9 mouse cellular contexts compared by ENCODE assay signal in the genomic region with DNA sequence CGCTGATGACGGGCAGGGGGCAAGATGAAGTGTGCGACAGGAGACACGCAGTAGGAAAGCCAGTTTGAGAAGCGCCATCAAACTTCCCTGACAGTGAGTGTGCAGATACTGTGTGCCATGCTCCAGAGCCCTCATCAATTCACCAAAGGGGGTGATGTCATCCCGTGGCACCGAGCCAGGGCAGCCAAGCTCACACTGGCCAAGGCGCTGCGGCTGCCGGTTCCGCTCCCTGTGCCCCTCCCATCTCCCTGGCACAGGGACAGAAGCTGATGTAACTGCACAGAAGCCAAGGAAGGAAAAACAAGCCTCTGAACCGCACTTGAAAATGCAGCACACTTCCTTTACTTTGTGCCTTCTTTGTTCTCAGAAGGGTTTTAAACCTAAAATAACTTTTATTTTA. TPM values are rescaled to one million over a fixed set of nuclear protein-coding genes. Genes with fewer than 3 reads are reported as not detected.
A peak's percentile ranks its signal among the peaks of the same experiment; 100 is the strongest.
DNase-seq lines count a peak whose midpoint lies in the region; ATAC-seq and TF ChIP-seq lines count a peak whose summit lies in the region.
"Had no signal": no experiment of that assay in that cellular context is flagged by ENCODE, and none has a peak within 500 bp of the region (broad histone marks: within the 10 kb centered on the region; RNA-seq: fewer than 3 reads in every experiment).

No protein-coding gene starts in this region.

- peak; percentile 96 for DNase-seq in Patski (ENCODE audit: low read depth, low spot score)
- peak; percentile 99 to 100 for DNase-seq in cerebellum, adult 2 months
- peak; percentile 99 for DNase-seq in gastrocnemius, adult 2 months
- DNase-seq in hindbrain, postnatal 0 days (ENCODE audit: low spot score): peak; percentile 97
- DNase-seq in left cerebral cortex, adult 11 months (ENCODE audit: low spot score): peak; percentile 95
- DNase-seq in midbrain, embryonic 10.5 days (ENCODE audit: low spot score): peak; percentile 10
- peak; percentile 93 to 95 for DNase-seq in right cerebral cortex, postnatal 36 days (ENCODE audit: low spot score in 2 of 2)
- DNase-seq in embryo, embryonic 10.5 days (ENCODE audit: low spot score): no peak

- WGBS in cerebellum, adult 2 months: under 1% methylated on average over 12 of the region's 12 CpGs
- 22% methylated on average over 12 of the region's 12 CpGs for WGBS in hindbrain, postnatal 0 days
- 95% methylated on average over 12 of the region's 12 CpGs for WGBS in midbrain, embryonic 10.5 days

- no peaks in the 10 kb centered on the region for H3K27me3 ChIP-seq in Patski
- no peaks in the 10 kb centered on the region for H3K27me3 ChIP-seq in cerebellum, adult 2 months (ENCODE audit: control insufficient read depth, insufficient read depth, low read length)
- H3K27me3 ChIP-seq in hindbrain, postnatal 0 days (ENCODE audit: insufficient read depth, low read length): no peaks in the 10 kb centered on the region
- no peaks in the 10 kb centered on the region for H3K27me3 ChIP-seq in midbrain, embryonic 10.5 days (ENCODE audit: low read depth, poor library complexity, severe bottlenecking)
- H3K27me3 ChIP-seq: liver, embryonic 15.5 days had no signal

- no peak overlapping the region for H3K9ac ChIP-seq in hindbrain, postnatal 0 days (replicated peaks; ENCODE audit: low read length)
- H3K9ac ChIP-seq: liver, embryonic 15.5 days had no signal

- peak overlapping the region; percentile 30; the same call in 1 of the 2 replicates for H3K4me2 ChIP-seq in hindbrain, postnatal 0 days (ENCODE audit: low read depth, low read length)
- H3K4me2 ChIP-seq: liver, embryonic 15.5 days had no signal

- H3K9me3 ChIP-seq in hindbrain, postnatal 0 days (ENCODE audit: low read length): no peaks in the 10 kb centered on the region
- H3K9me3 ChIP-seq in midbrain, embryonic 10.5 days (replicated peaks): no peaks in the 10 kb centered on the region
- H3K9me3 ChIP-seq: liver, embryonic 15.5 days had no signal

- peak overlapping the region; percentile 19 for H3K27ac ChIP-seq in cerebellum, adult 2 months (ENCODE audit: insufficient read depth, low read length)
- peak overlapping the region; percentile 81 for H3K27ac ChIP-seq in gastrocnemius, adult 2 months
- H3K27ac ChIP-seq in hindbrain, postnatal 0 days: peak overlapping the region; percentile 71
- no peak overlapping the region for H3K27ac ChIP-seq in midbrain, embryonic 10.5 days (replicated peaks)
- H3K27ac ChIP-seq: liver, embryonic 15.5 days had no signal

- intact Hi-C loops in gastrocnemius, adult 2 months (cut with DNase I): loop anchor here (5.0 kb wide), 2 partner anchors 136 to 184 kb away; a partner anchor contains a TSS

- H3K4me3 ChIP-seq in cerebellum, adult 2 months (replicated peaks; ENCODE audit: insufficient read depth, low read depth, low read length): peak overlapping the region; percentile 21
- H3K4me3 ChIP-seq in gastrocnemius, adult 2 months: peak overlapping the region; percentile 53
- H3K4me3 ChIP-seq in hindbrain, postnatal 0 days (ENCODE audit: low read length): no peak overlapping the region
- H3K4me3 ChIP-seq in midbrain, embryonic 10.5 days: no peak overlapping the region
- H3K4me3 ChIP-seq: liver, embryonic 15.5 days had no signal

- in situ Hi-C loops in Patski (cut with MboI; ENCODE audit: low pct_unique_long_range_greater_than_20kb): loop anchor here (10.0 kb wide), 1 partner anchor 191 kb away; a partner anchor contains a TSS

- peaks cover 62% of the 10 kb centered on the region for H3K36me3 ChIP-seq in hindbrain, postnatal 0 days (ENCODE audit: insufficient read depth, low read length)
- peaks cover 99% of the 10 kb centered on the region for H3K36me3 ChIP-seq in midbrain, embryonic 10.5 days

- no peak for TF ChIP-seq CTCF in Patski (IDR thresholded peaks at IDR 0.05)
- no peak for TF ChIP-seq CTCF in cerebellum, adult 2 months (IDR thresholded peaks at IDR 0.05; ENCODE audit: borderline replicate concordance, insufficient read depth, low read depth, low read length)
- TF ChIP-seq CTCF in gastrocnemius, adult 2 months (IDR thresholded peaks at IDR 0.05): no peak
- TF ChIP-seq CTCF in hindbrain, postnatal 0 days (IDR thresholded peaks at IDR 0.05; ENCODE audit: low read depth): no peak

- POLR2A ChIA-PET in Patski (lab: Charles Lee): no interaction called here

- H3K4me1 ChIP-seq in cerebellum, adult 2 months (ENCODE audit: control insufficient read depth, insufficient read depth, low read length): peaks cover 25% of the 10 kb centered on the region
- H3K4me1 ChIP-seq in hindbrain, postnatal 0 days (ENCODE audit: insufficient read depth, low read length): peaks cover 11% of the 10 kb centered on the region
- peaks cover 6% of the 10 kb centered on the region for H3K4me1 ChIP-seq in midbrain, embryonic 10.5 days

- peak; percentile 35; the same call in 1 of the 2 replicates for TF ChIP-seq POLR2A in cerebellum, adult 2 months (IDR thresholded peaks at IDR 0.05; ENCODE audit: borderline replicate concordance, insufficient read depth, low read length)

- peak; percentile 94 for ATAC-seq in Patski
- ATAC-seq in hindbrain, postnatal 0 days: peak; percentile 96

- CTCF ChIA-PET in Patski (lab: Charles Lee): interaction anchor here (3.2 kb wide), 1 partner anchor 92 kb away, joined by 13 read pairs; no protein-coding TSS in a partner anchor

RNA-seq across cellular contexts. Expression of a gene that starts 6.8 kb away (rescaled TPM):
- polyA plus RNA-seq in Patski (2021): 93.1 TPM
- 174 and 191 TPM in 2 replicates for polyA plus RNA-seq in cerebellum, adult 2 months (2012; rRNA removed)
- total RNA-seq in gastrocnemius, adult 2 months (2021): 100 to 1,000 TPM in 1 of 2 experiments, 10 to 100 TPM in 1; 99.8 to 100 TPM
- 59.0 and 59.1 TPM in 2 replicates for total RNA-seq in hindbrain, postnatal 0 days (2014; rRNA removed)
- polyA plus RNA-seq in hindbrain, postnatal 0 days (2015; fragmentation: Nextera tagmentation; extraction: Ambion mirVana): 71.1 and 73.9 TPM in 2 replicates
- 80.1 and 96.1 TPM in 2 replicates for polyA plus RNA-seq in midbrain, embryonic 10.5 days (2016; fragmentation: Nextera tagmentation; extraction: Ambion mirVana)

RNA-seq across cellular contexts. Expression of a gene that starts 40.4 kb away (rescaled TPM):
- polyA plus RNA-seq in Patski (2021): 39.8 TPM
- 31.1 and 33.3 TPM in 2 replicates for polyA plus RNA-seq in cerebellum, adult 2 months (2012; rRNA removed)
- 1 to 10 TPM; 3.9 to 5.7 TPM for total RNA-seq in gastrocnemius, adult 2 months (2021)
- total RNA-seq in hindbrain, postnatal 0 days (2014; rRNA removed): 38.4 and 40.5 TPM in 2 replicates
- polyA plus RNA-seq in hindbrain, postnatal 0 days (2015; fragmentation: Nextera tagmentation; extraction: Ambion mirVana): 2.7 and 2.9 TPM in 2 replicates
- 1.7 and 1.8 TPM in 2 replicates for polyA plus RNA-seq in midbrain, embryonic 10.5 days (2016; fragmentation: Nextera tagmentation; extraction: Ambion mirVana)

Comparison
In these comparisons a context has a peak if more than half of its experiments do, and no peak if none do; other contexts are left out.
1. H3K4me3 ChIP-seq: peak in cerebellum, adult 2 months (single experiment) and gastrocnemius, adult 2 months (single experiment); none in hindbrain, postnatal 0 days (single experiment) and midbrain, embryonic 10.5 days (single experiment).